Mouse (Mus musculus): ENCODE results near the gene Atp13a5.

The Atp13a5 gene

GRCm38 (mm10) chr16:29205581-29205980 lies 173.0 kb downstream of the Atp13a5 start:
- DNase-seq (ENCODE audit: low read depth) = no peak

GRCm38 (mm10) chr16:29204875-29205274 lies 173.7 kb downstream of the Atp13a5 start:
- no peak for DNase-seq (ENCODE audit: low read depth)

DNA sequence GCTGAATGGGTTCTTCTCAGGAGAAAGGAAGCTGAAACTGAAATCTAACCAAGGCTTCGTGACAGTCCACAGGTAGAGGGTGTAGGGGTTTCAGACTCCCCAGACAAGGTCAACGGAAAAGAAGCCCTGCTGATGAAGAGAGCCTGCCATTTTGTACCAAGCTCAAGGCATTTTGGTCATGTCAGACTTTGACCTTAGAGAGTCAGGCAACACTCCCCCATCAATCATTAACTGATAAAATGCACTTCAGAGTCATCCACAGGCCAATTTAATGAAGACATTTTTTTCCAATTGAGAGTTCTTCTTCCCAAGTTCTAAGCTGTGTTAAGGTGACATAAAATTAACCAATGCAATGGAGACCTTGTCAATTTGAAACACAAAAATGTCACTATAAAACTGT lies 177.4 kb downstream of the Atp13a5 start:
- no peak for DNase-seq (ENCODE audit: low read depth)

GRCm38 (mm10) chr16:29198461-29198860 lies 180.1 kb downstream of the Atp13a5 start:
- DNase-seq (ENCODE audit: low read depth) = no peak

- no peak for DNase-seq (ENCODE audit: low read depth)
These were observed 183.4 kb downstream of the Atp13a5 start for GRCm38 (mm10) chr16:29195156-29195555.

DNA sequence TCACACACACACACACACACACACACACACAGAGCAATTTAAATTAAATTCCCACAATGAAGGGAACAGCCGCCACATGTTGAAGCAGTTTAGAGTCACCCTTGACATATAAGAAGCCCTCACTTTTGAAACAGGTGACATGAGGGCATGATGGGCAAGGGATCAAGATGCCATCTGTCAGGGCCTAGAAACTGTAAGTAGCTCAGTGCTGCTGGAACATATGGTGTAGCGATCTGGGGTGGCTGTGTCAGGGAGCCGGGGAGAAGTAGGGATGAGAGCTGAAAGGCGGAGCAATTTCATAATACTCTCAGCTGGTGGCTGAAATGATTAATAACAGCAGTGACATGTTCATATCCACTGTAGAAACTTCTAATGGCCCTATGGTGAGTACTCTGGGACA lies 184.6 kb downstream of the Atp13a5 start:
- DNase-seq (ENCODE audit: low read depth) = no peak

- no peak for DNase-seq (ENCODE audit: low read depth)
These were observed 185.6 kb downstream of the Atp13a5 start for GRCm38 (mm10) chr16:29192911-29193310.

Measured in NIH3T3 (cell line).